Mouse (Mus musculus) kidney, adult 2 months (tissue): ENCODE data around the gene Msantd2. TPM values are rescaled to one million over a fixed set of nuclear protein-coding genes. Genes with fewer than 3 reads are reported as not detected.
A peak's percentile ranks its signal among the peaks of the same experiment; 100 is the strongest.

ENCODE experiments used
- DNase-seq: peaks from one replicate; pipeline ENCODE4 v3.0.0; 2021
- H3K27ac ChIP-seq: fragments of 200-500 bp; 2 replicates; pipeline ENCODE4 v1.5.1; 2012; ENCODE audit warnings: low read depth, low read length, control low read depth, inconsistent platforms; ENCODE audit not compliant: insufficient read depth
- H3K27me3 ChIP-seq: fragments of 200-500 bp; replicated peaks from 2 replicates; pipeline ENCODE4 v1.6.1; 2012; ENCODE audit warnings: mild to moderate bottlenecking, moderate library complexity, low read length, inconsistent platforms; ENCODE audit not compliant: control insufficient read depth, insufficient read depth
- H3K36me3 ChIP-seq: fragments of 200-500 bp; 2 replicates; pipeline ENCODE4 v1.6.1; 2012; ENCODE audit warnings: mild to moderate bottlenecking, moderate library complexity, low read length, inconsistent platforms; ENCODE audit not compliant: control insufficient read depth, insufficient read depth
- H3K4me1 ChIP-seq: fragments of 200-500 bp; 2 replicates; pipeline ENCODE4 v1.6.1; 2011; ENCODE audit warnings: low read length; ENCODE audit not compliant: control insufficient read depth, insufficient read depth
- H3K4me3 ChIP-seq: fragments of 200-500 bp; 2 replicates; pipeline ENCODE4 v1.5.1; 2011; ENCODE audit warnings: mild to moderate bottlenecking, low read depth, low read length, control low read depth; ENCODE audit not compliant: insufficient read depth
- CTCF ChIP-seq: fragments of 200-500 bp; conservative IDR thresholded peaks from 2 replicates; pipeline ENCODE4 v1.5.1; 2011; ENCODE audit warnings: low read depth, mild to moderate bottlenecking, control low read depth, low read length, moderate library complexity, mixed read lengths; ENCODE audit not compliant: insufficient read depth, insufficient read length
- POLR2A ChIP-seq: fragments of 200-500 bp; IDR thresholded peaks from one replicate; pipeline ENCODE4 v1.6.1; 2011; ENCODE audit warnings: low read depth, low read length, control low read depth
- WGBS: fragments of 180-500 bp; shearing (Covaris S2); methylation state at CpG from one replicate; pipeline ENCODE4 v1.1.7; 2018; 5-methylcytosine and 5-hydroxymethylcytosine counted together
- polyA plus RNA-seq: library from polyadenylated mRNA; depleted of rRNA; stranded (reverse); fragments of >200 nt; gene quantifications from 2 replicates; pipeline ENCODE4 v1.2.3, GENCODE M21; 2012

The Msantd2 gene
- polyA plus RNA-seq, 1 experiment = 12.1 TPM

DNA sequence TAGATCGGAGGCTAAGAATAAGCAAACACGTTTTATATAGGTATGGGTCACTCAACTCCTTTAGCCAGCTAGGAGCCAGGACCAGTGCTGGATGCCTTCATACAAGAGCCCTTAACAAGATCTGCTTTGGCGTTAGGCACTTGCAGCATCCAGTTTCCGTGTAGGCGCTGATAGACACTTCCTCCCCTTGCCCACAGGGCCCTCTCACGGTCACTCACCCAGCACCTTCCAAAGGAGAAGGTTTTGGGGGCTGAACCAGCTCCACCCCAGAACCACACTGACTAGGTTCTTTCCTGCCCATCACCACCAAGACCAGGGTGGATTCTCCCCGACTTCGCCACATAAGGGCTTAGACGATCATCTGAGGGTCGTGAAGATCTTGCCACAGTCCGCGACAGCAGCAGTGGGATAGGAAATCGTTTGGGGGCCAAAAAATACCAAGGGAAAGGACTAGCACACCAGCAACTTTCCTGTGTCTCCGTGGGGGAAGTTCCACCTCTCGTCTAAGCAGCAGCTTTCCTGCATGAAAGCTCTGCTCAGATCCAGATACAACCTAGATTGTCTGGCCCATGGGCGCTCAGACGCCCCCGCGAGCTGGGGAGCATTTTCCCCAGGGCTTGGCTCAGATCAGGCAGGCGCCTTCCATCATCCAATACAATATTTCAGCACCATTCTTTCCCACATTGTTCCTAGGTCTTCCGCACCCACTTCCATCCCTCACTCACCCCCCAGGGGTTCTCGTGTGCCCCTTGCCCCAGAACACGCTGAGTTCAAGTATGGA, 62.8 kb downstream of the Msantd2 start:
- Histone ChIP-seq H3K4me3 (peak overlapping the region; percentile 44), H3K4me1 (no peaks in the 10 kb centered on the region), H3K36me3 (no peaks in the 10 kb centered on the region), H3K27me3 (no peaks in the 10 kb centered on the region), H3K27ac (no peak overlapping the region)
- no peak for TF ChIP-seq CTCF
- TF ChIP-seq POLR2A = no peak
- WGBS = 4% methylated on average over 23 of the region's 23 CpGs
- DNase-seq = no peak

- Histone ChIP-seq H3K4me3 (peak within 1 kb of the TSS; percentile 44), H3K27me3 (no peaks in the 10 kb centered on the region), H3K4me1 (no peaks in the 10 kb centered on the region), H3K27ac (no peak within 1 kb of the TSS), H3K36me3 (no peaks in the 10 kb centered on the region)
- TF ChIP-seq CTCF (no peak), POLR2A (no peak)
- DNase-seq = peak; percentile 86
- WGBS = 6% methylated on average over 31 of the region's 31 CpGs
These were observed 63.6 kb downstream of the Msantd2 start, which contains the start of gene Nrgn for GRCm38 (mm10) chr9:37552536-37553293. TSS of gene Nrgn (minus strand) at chr9:37552904.

DNA sequence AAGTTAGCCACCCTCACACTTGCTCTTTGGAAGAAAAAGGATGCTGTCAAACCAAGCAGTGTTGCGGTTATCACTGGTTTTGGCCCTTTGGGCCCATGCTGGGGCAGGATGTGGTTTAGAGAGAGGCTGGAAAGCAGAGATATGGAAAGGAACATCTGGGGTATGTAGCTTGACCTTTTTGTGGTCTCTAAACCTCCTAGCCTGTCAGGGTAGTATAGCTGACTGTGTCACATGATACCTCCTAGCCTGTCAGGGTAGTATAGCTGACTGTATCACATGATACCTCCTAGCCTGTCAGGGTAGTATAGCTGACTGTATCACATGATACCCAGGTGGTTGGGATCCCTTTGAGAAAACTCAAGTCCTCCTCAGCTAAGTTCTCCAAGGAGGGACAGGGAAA, 65.2 kb downstream of the Msantd2 start:
- Histone ChIP-seq H3K4me1 (no peaks in the 10 kb centered on the region), H3K27ac (no peak overlapping the region), H3K36me3 (no peaks in the 10 kb centered on the region), H3K4me3 (no peak overlapping the region), H3K27me3 (no peaks in the 10 kb centered on the region)
- DNase-seq = no peak
- TF ChIP-seq CTCF = no peak
- no peak for TF ChIP-seq POLR2A
- 90% methylated on average over 1 of the region's 1 CpGs for WGBS

- 34% methylated on average over 7 of the region's 7 CpGs for WGBS
- DNase-seq = no peak
- H3K36me3 ChIP-seq = no peaks in the 10 kb centered on the region
- H3K4me1 ChIP-seq = no peaks in the 10 kb centered on the region
- H3K27ac ChIP-seq = no peak within 1 kb of the TSS
- no peaks in the 10 kb centered on the region for H3K27me3 ChIP-seq
- H3K4me3 ChIP-seq = no peak within 1 kb of the TSS
- TF ChIP-seq CTCF (no peak), POLR2A (no peak)
These were observed 66.0 kb downstream of the Msantd2 start, which contains the start of gene Siae for GRCm38 (mm10) chr9:37554838-37555748. TSS of gene Siae (plus strand) at chr9:37555698.

- TF ChIP-seq CTCF = no peak
- H3K36me3 ChIP-seq = no peaks in the 10 kb centered on the region
- DNase-seq = no peak
- no peaks in the 10 kb centered on the region for H3K27me3 ChIP-seq
- H3K27ac ChIP-seq = no peak overlapping the region
- 77% methylated on average over 3 of the region's 3 CpGs for WGBS
- H3K4me3 ChIP-seq = no peak overlapping the region
- no peaks in the 10 kb centered on the region for H3K4me1 ChIP-seq
These were observed 67.2 kb downstream of the Msantd2 start for GRCm38 (mm10) chr9:37556366-37556765.

- no peak for DNase-seq
- Histone ChIP-seq H3K36me3 (no peaks in the 10 kb centered on the region), H3K4me1 (no peaks in the 10 kb centered on the region), H3K4me3 (no peak overlapping the region), H3K27me3 (no peaks in the 10 kb centered on the region), H3K27ac (no peak overlapping the region)
- 91% methylated on average over 2 of the region's 2 CpGs for WGBS
- no peak for TF ChIP-seq CTCF
These were observed 71.5 kb downstream of the Msantd2 start for GRCm38 (mm10) chr9:37560617-37561016.

DNA sequence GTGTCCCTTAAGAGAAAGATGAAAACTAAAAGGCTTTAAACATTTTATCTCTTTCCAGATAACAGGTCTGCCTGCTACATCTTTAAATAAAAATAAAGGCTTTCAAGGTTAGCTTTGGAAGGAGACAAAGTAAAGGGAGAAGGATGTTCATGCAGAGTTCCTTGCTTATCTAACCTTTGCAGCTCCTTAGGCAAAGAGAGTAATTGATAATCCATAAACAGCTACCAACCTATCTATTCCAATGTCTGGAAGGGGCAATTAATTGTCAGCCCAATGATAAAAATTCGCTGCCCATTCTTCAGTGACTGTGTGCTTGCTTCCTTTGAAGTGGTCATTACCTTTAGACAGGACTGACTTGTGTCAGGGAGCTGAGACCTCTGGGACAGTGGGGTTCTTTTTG, 74.7 kb downstream of the Msantd2 start:
- DNase-seq = no peak
- Histone ChIP-seq H3K36me3 (no peaks in the 10 kb centered on the region), H3K4me1 (peaks cover 10% of the 10 kb centered on the region), H3K27ac (no peak overlapping the region), H3K27me3 (no peaks in the 10 kb centered on the region), H3K4me3 (no peak overlapping the region)
- TF ChIP-seq POLR2A (no peak), CTCF (no peak)
- 62% methylated on average over 1 of the region's 1 CpGs for WGBS
